Mouse (Mus musculus) liver, embryonic 14.5 days (tissue): ENCODE results near the gene Cuedc2. TPM values are rescaled to one million over a fixed set of nuclear protein-coding genes. Genes with fewer than 3 reads are reported as not detected.

Source experiments
- ATAC-seq: fragments of 200-750 bp; cut with Nextera tagmentation; 2 replicates; pipeline ENCODE4 v1.8.0; 2017; ENCODE audit warnings: moderate number of reproducible peaks, mild to moderate bottlenecking, moderate library complexity; ENCODE audit not compliant: insufficient read depth
- DNase-seq, 3 experiments: peaks; one replicate each; pipeline ENCODE4 v3.0.0-alpha.2; 2012 to 2013; ENCODE audit warnings: low read depth in 3 of 3, low spot score in 3 of 3
- H3K27ac ChIP-seq: fragments of 300-500 bp; sonication (generic); 2 replicates; pipeline ENCODE4 v1.5.1; 2014; ENCODE audit warnings: moderate library complexity, mild to moderate bottlenecking, control low read depth, inconsistent platforms
- H3K27me3 ChIP-seq: fragments of 300-500 bp; sonication (generic); 2 replicates; pipeline ENCODE4 v1.6.1; 2014; ENCODE audit warnings: mild to moderate bottlenecking, low read length, moderate library complexity; ENCODE audit not compliant: control insufficient read depth, insufficient read depth
- H3K36me3 ChIP-seq: fragments of 300-500 bp; sonication (generic); replicated peaks from 2 replicates; pipeline ENCODE4 v1.6.1; 2014; ENCODE audit warnings: low read depth; ENCODE audit not compliant: control insufficient read depth, insufficient read depth
- H3K4me1 ChIP-seq, 2 experiments: fragments of 200-500 bp in 1 of 2; fragments of 300-500 bp in 1 of 2; sonication (generic) in 1 of 2; replicated peaks; 2 replicates each; pipeline ENCODE4 v1.6.1; 2012 to 2014; ENCODE audit warnings: antibody characterized with exemption in 1 of 2, inconsistent platforms in 1 of 2, low read length in 1 of 2; ENCODE audit not compliant: control insufficient read depth in 2 of 2, insufficient read depth in 2 of 2
- H3K4me2 ChIP-seq: fragments of 300-500 bp; sonication (generic); 2 replicates; pipeline ENCODE4 v1.6.1; 2014; ENCODE audit warnings: low read depth, mild to moderate bottlenecking, control low read depth, moderate library complexity
- H3K4me3 ChIP-seq, 2 experiments: fragments of 200-500 bp in 1 of 2; fragments of 300-500 bp in 1 of 2; sonication (generic) in 1 of 2; 2 replicates each; pipeline ENCODE4 v1.5.1; 2012 to 2014; ENCODE audit warnings: low read depth in 2 of 2, low read length in 2 of 2, mild to moderate bottlenecking in 2 of 2, control low read depth in 1 of 2, inconsistent platforms in 1 of 2, moderate library complexity in 1 of 2; ENCODE audit not compliant: insufficient read depth in 1 of 2
- H3K9ac ChIP-seq: fragments of 300-500 bp; sonication (generic); replicated peaks from 2 replicates; pipeline ENCODE4 v1.6.1; 2014; ENCODE audit warnings: mild to moderate bottlenecking, control low read depth, moderate library complexity
- H3K9me3 ChIP-seq: fragments of 300-500 bp; sonication (generic); 2 replicates; pipeline ENCODE4 v1.6.1; 2016; ENCODE audit warnings: low read length, mixed read lengths; ENCODE audit not compliant: control insufficient read depth
- CTCF ChIP-seq: IDR thresholded peaks from 2 replicates; pipeline ENCODE4 v1.5.1; 2016; ENCODE audit warnings: antibody characterized with exemption, low read depth, control low read depth
- EP300 ChIP-seq: IDR thresholded peaks from 2 replicates; pipeline ENCODE4 v1.6.1; 2016; ENCODE audit warnings: antibody characterized with exemption, low read depth
- WGBS: fragments of 180-500 bp; shearing (Covaris S2); extraction: QIAGEN DNeasy Blood & Tissue Kit; methylation state at CpG from one replicate; pipeline ENCODE4 v1.1.7; 2014; ENCODE audit not compliant: insufficient replicate concordance; 5-methylcytosine and 5-hydroxymethylcytosine counted together
- microRNA counts: library from miRNA; unstranded; fragments of <30 nt; microRNA quantifications from one replicate; lab custom pipeline; 2016
- microRNA-seq: library from miRNA; unstranded; fragments of <30 nt; microRNA quantifications from one replicate; pipeline ENCODE4, GENCODE M21; 2016
- polyA plus RNA-seq, 2 experiments: library from polyadenylated mRNA; depleted of rRNA in 1 of 2; stranded (reverse) in 1 of 2; unstranded in 1 of 2; fragments of >200 nt; fragmentation: Nextera tagmentation in 1 of 2; extraction: Ambion mirVana in 1 of 2; gene quantifications; 2 replicates each; pipeline versions ENCODE4 v1.2.1 to v1.2.3; 2012 to 2014

Gene Cuedc2
- polyA plus RNA-seq, 2 experiments, result 54.9 to 76.6 TPM

DNA sequence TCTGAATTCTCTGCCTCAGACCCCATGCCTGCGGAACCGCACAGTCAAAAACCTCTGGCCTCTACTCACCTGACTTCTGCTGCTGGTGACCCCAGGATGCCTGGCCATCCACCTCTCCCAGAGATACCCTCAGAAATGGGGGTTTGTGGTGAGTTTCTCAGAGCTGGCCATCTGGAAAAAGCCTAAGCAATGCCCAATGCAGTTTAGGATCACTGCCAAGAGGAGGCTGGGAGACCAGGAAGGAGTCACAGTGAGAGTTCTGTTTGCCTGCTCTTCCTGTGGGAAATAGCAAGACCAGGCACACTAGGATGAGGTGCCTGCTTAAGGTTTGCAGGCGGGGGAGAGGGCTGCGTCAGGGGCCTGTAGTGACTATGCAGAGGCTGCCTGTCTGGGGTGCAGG lies 53.8 kb downstream of the Cuedc2 start:
- H3K4me2 ChIP-seq, result no peak overlapping the region
- no peak overlapping the region for H3K27ac ChIP-seq
- H3K4me3 ChIP-seq, result no peak overlapping the region
- no peaks in the 10 kb centered on the region for H3K9me3 ChIP-seq
- H3K9ac ChIP-seq, result no peak overlapping the region
- DNase-seq, result no peak
- no peaks in the 10 kb centered on the region for H3K27me3 ChIP-seq
- TF ChIP-seq EP300, result no peak
- TF ChIP-seq CTCF, result no peak
- no peaks in the 10 kb centered on the region; the same call in none of the 2 replicates for H3K36me3 ChIP-seq
- H3K4me1 ChIP-seq, result no peaks in the 10 kb centered on the region
- ATAC-seq, result no peak
- WGBS, result 82% methylated on average over 4 of the region's 4 CpGs

DNA sequence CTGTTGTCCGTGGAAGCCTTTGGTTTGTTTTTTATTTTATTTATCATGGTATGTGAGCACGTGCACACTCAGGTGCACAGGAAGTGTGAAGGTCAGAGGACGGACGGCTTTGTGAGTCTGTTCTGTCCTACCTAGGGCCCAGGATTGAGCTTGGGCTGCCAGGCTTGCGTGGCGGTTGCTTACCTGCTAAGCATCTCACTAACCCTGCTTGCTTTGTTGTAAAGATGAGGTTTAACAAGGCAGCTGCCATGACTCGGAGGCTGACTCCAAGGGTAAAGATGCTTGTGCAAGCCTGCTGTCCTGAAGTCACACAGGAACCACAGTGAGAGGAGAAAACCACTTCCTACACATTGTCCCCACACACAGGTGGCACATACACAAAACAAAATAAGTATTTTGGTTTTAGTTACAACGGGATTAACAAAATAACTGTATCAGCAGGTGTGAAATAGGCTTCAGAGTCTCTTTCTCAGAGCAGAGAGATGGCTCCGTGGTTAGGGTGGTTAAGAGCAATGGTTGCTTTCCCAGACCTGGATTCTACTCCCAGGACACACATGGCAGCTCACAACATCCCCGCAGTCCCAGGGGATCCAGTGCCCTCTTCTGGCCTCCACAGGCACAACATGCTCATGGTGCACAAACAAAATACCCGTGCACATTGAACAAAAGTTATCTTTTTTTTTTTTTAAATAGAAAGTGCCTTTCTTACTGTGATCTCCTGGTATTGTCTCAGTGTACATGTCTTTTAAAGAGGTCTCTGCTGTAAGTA lies 56.2 kb downstream of the Cuedc2 start:
- TF ChIP-seq EP300 (no peak), CTCF (peak; percentile 32)
- no peaks in the 10 kb centered on the region for H3K9me3 ChIP-seq
- 79% methylated on average over 11 of the region's 11 CpGs for WGBS
- H3K27ac ChIP-seq, result no peak overlapping the region
- no peak overlapping the region for H3K4me2 ChIP-seq
- DNase-seq, result no peak
- no peak overlapping the region for H3K4me3 ChIP-seq
- H3K27me3 ChIP-seq, result no peaks in the 10 kb centered on the region
- no peaks in the 10 kb centered on the region; the same call in none of the 2 replicates for H3K36me3 ChIP-seq
- H3K9ac ChIP-seq, result no peak overlapping the region
- no peak for ATAC-seq
- no peaks in the 10 kb centered on the region for H3K4me1 ChIP-seq

MicroRNAs within 50 kb of the gene (microRNA counts, 519-probe panel; counts per million panel counts)
- microRNA mmu-miR-146b (lab: Ali Mortazavi, UCI), result 5,187 counts per million, percentile 24 among the panel's probes with 10 or more counts

Small RNA genes lying within 50 kb of the gene (microRNA-seq; reads per million reads assigned to microRNA genes)
- 2.5 reads per million for gene Mir146b

Other genes with a start within 250 kb of the Cuedc2 start
- gene Elovl3, start 206.8 kb downstream of the Cuedc2 start, polyA plus RNA-seq (2012; rRNA removed), result 0.02 TPM in 1 of 2 replicates, not detected in the other
- not detected in 2 replicates for gene Elovl3, start 206.8 kb downstream of the Cuedc2 start, polyA plus RNA-seq (2014; fragmentation: Nextera tagmentation; extraction: Ambion mirVana)
- not detected in 2 replicates for gene Pitx3, start 190.4 kb downstream of the Cuedc2 start, polyA plus RNA-seq (2012; rRNA removed)
- not detected in 2 replicates for gene Pitx3, start 190.4 kb downstream of the Cuedc2 start, polyA plus RNA-seq (2014; fragmentation: Nextera tagmentation; extraction: Ambion mirVana)
- gene Gbf1, start 186.2 kb downstream of the Cuedc2 start, polyA plus RNA-seq (2012; rRNA removed), result 14.6 and 17.4 TPM in 2 replicates
- 11.2 and 14.0 TPM in 2 replicates for gene Gbf1, start 186.2 kb downstream of the Cuedc2 start, polyA plus RNA-seq (2014; fragmentation: Nextera tagmentation; extraction: Ambion mirVana)
- 4.0 and 4.5 TPM in 2 replicates for gene Nfkb2, start 34.4 kb downstream of the Cuedc2 start, polyA plus RNA-seq (2012; rRNA removed)
- 2.6 and 3.9 TPM in 2 replicates for gene Nfkb2, start 34.4 kb downstream of the Cuedc2 start, polyA plus RNA-seq (2014; fragmentation: Nextera tagmentation; extraction: Ambion mirVana)
- gene Psd, start 11.5 kb downstream of the Cuedc2 start, polyA plus RNA-seq (2012; rRNA removed), result 4.9 and 5.9 TPM in 2 replicates
- 4.9 and 6.2 TPM in 2 replicates for gene Psd, start 11.5 kb downstream of the Cuedc2 start, polyA plus RNA-seq (2014; fragmentation: Nextera tagmentation; extraction: Ambion mirVana)
- 6.3 and 8.0 TPM in 2 replicates for gene Fbxl15, start 10.5 kb downstream of the Cuedc2 start, polyA plus RNA-seq (2012; rRNA removed)
- gene Fbxl15, start 10.5 kb downstream of the Cuedc2 start, polyA plus RNA-seq (2014; fragmentation: Nextera tagmentation; extraction: Ambion mirVana), result 10.0 and 12.5 TPM in 2 replicates
- gene Mfsd13a, start 2.4 kb upstream of the Cuedc2 start, polyA plus RNA-seq (2012; rRNA removed), result 9.5 and 12.5 TPM in 2 replicates
- 8.3 and 9.5 TPM in 2 replicates for gene Mfsd13a, start 2.4 kb upstream of the Cuedc2 start, polyA plus RNA-seq (2014; fragmentation: Nextera tagmentation; extraction: Ambion mirVana)
- 0.17 and 0.21 TPM in 2 replicates for gene 2310034G01Rik, start 11.6 kb upstream of the Cuedc2 start, polyA plus RNA-seq (2012; rRNA removed)
- 0.16 and 0.74 TPM in 2 replicates for gene 2310034G01Rik, start 11.6 kb upstream of the Cuedc2 start, polyA plus RNA-seq (2014; fragmentation: Nextera tagmentation; extraction: Ambion mirVana)
- gene Actr1a, start 57.0 kb upstream of the Cuedc2 start, polyA plus RNA-seq (2012; rRNA removed), result 23.5 and 28.1 TPM in 2 replicates
- gene Actr1a, start 57.0 kb upstream of the Cuedc2 start, polyA plus RNA-seq (2014; fragmentation: Nextera tagmentation; extraction: Ambion mirVana), result 47.0 and 51.4 TPM in 2 replicates
- gene Sufu, start 58.2 kb upstream of the Cuedc2 start, polyA plus RNA-seq (2012; rRNA removed), result 3.2 and 3.6 TPM in 2 replicates
- 4.2 and 5.4 TPM in 2 replicates for gene Sufu, start 58.2 kb upstream of the Cuedc2 start, polyA plus RNA-seq (2014; fragmentation: Nextera tagmentation; extraction: Ambion mirVana)
- 7.3 and 7.7 TPM in 2 replicates for gene Trim8, start 163.0 kb upstream of the Cuedc2 start, polyA plus RNA-seq (2012; rRNA removed)
- gene Trim8, start 163.0 kb upstream of the Cuedc2 start, polyA plus RNA-seq (2014; fragmentation: Nextera tagmentation; extraction: Ambion mirVana), result 7.5 and 10.1 TPM in 2 replicates
- gene Arl3, start 234.5 kb upstream of the Cuedc2 start, polyA plus RNA-seq (2012; rRNA removed), result 14.7 and 27.6 TPM in 2 replicates
- 17.1 and 17.6 TPM in 2 replicates for gene Arl3, start 234.5 kb upstream of the Cuedc2 start, polyA plus RNA-seq (2014; fragmentation: Nextera tagmentation; extraction: Ambion mirVana)
- 5.8 and 7.4 TPM in 2 replicates for gene Sfxn2, start 234.7 kb upstream of the Cuedc2 start, polyA plus RNA-seq (2012; rRNA removed)
- gene Sfxn2, start 234.7 kb upstream of the Cuedc2 start, polyA plus RNA-seq (2014; fragmentation: Nextera tagmentation; extraction: Ambion mirVana), result 15.0 and 15.9 TPM in 2 replicates